Mouse (Mus musculus) limb, embryonic 11.5 days (tissue): Measurements from ENCODE around the gene Dip2c. TPM values are rescaled to one million over a fixed set of nuclear protein-coding genes. Genes with fewer than 3 reads are reported as not detected.
A peak's percentile ranks its signal among the peaks of the same experiment; 100 is the strongest.

ENCODE experiments used
- ATAC-seq: fragments of 200-750 bp; cut with Nextera tagmentation; 2 replicates; pipeline ENCODE4 v1.8.0; 2017; ENCODE audit warnings: low read depth; ENCODE audit not compliant: insufficient number of reproducible peaks, low FRiP score, low TSS enrichment
- DNase-seq: peaks from one replicate; pipeline ENCODE4 v3.0.0-alpha.2; 2015; ENCODE audit warnings: low spot score
- H3K27ac ChIP-seq: fragments of 300-500 bp; sonication (generic); replicated peaks from 2 replicates; pipeline ENCODE4 v1.5.1; 2014; ENCODE audit warnings: low read depth, mild to moderate bottlenecking, low read length
- H3K27me3 ChIP-seq: fragments of 300-500 bp; sonication (generic); 2 replicates; pipeline ENCODE4 v1.6.1; 2014; ENCODE audit warnings: mild to moderate bottlenecking, low read length, mixed read lengths; ENCODE audit not compliant: control insufficient read depth, insufficient read depth
- H3K36me3 ChIP-seq: fragments of 300-500 bp; sonication (generic); 2 replicates; pipeline ENCODE4 v1.6.1; 2014; ENCODE audit warnings: mild to moderate bottlenecking, low read length, moderate library complexity, mixed read lengths; ENCODE audit not compliant: control insufficient read depth, insufficient read depth
- H3K4me1 ChIP-seq: fragments of 300-500 bp; sonication (generic); 2 replicates; pipeline ENCODE4 v1.6.1; 2014; ENCODE audit warnings: low read length, mixed read lengths; ENCODE audit not compliant: control insufficient read depth, insufficient read depth
- H3K4me2 ChIP-seq: fragments of 300-500 bp; sonication (generic); 2 replicates; pipeline ENCODE4 v1.6.1; 2014; ENCODE audit warnings: low read depth, mild to moderate bottlenecking, moderate library complexity; ENCODE audit not compliant: severe bottlenecking
- H3K4me3 ChIP-seq: fragments of 300-500 bp; sonication (generic); 2 replicates; pipeline ENCODE4 v1.5.1; 2014; ENCODE audit warnings: low read depth, low read length
- H3K9ac ChIP-seq: fragments of 300-500 bp; sonication (generic); 2 replicates; pipeline ENCODE4 v1.6.1; 2014; ENCODE audit warnings: mild to moderate bottlenecking, low read length
- H3K9me3 ChIP-seq: fragments of 300-500 bp; sonication (generic); 2 replicates; pipeline ENCODE4 v1.6.1; 2016; ENCODE audit warnings: low read length; ENCODE audit not compliant: control insufficient read depth
- WGBS: fragments of 180-500 bp; shearing (Covaris S2); extraction: QIAGEN DNeasy Blood & Tissue Kit; methylation state at CpG from one replicate; pipeline ENCODE4 v1.1.7; 2014; 5-methylcytosine and 5-hydroxymethylcytosine counted together
- polyA plus RNA-seq: library from polyadenylated mRNA; unstranded; fragments of >200 nt; fragmentation: Nextera tagmentation; extraction: Ambion mirVana; gene quantifications from 2 replicates; pipeline ENCODE4 v1.2.1, GENCODE M21; 2014

Gene Dip2c
- polyA plus RNA-seq, 1 experiment from 2014 or later = 5.5 TPM

GRCm38 (mm10) chr13:9547698-9548344, 271.5 kb downstream of the Dip2c start:
- no peaks in the 10 kb centered on the region for H3K27me3 ChIP-seq
- H3K4me2 ChIP-seq = no peak overlapping the region
- no peaks in the 10 kb centered on the region for H3K9me3 ChIP-seq
- ATAC-seq (no peak), DNase-seq (no peak)
- no peak overlapping the region for H3K27ac ChIP-seq
- WGBS = 12% methylated on average over 9 of the region's 9 CpGs
- 0 out of 2 replicates have a peak, but pooled peaks cover 3% of the 10 kb centered on the region for H3K4me1 ChIP-seq
- H3K4me3 ChIP-seq = no peak overlapping the region
- no peak overlapping the region for H3K9ac ChIP-seq
- no peaks in the 10 kb centered on the region for H3K36me3 ChIP-seq

GRCm38 (mm10) chr13:9562099-9562498, 285.8 kb downstream of the Dip2c start:
- Histone ChIP-seq H3K9me3 (no peaks in the 10 kb centered on the region), H3K4me2 (no peak overlapping the region), H3K4me1 (no peaks in the 10 kb centered on the region), H3K36me3 (no peaks in the 10 kb centered on the region), H3K27ac (no peak overlapping the region), H3K4me3 (no peak overlapping the region), H3K9ac (no peak overlapping the region), H3K27me3 (no peaks in the 10 kb centered on the region)
- DNase-seq = no peak
- 86% methylated on average over 1 of the region's 1 CpGs for WGBS
- ATAC-seq = no peak

- no peaks in the 10 kb centered on the region for H3K36me3 ChIP-seq
- no peak overlapping the region for H3K4me2 ChIP-seq
- DNase-seq = peak; percentile 55
- H3K9ac ChIP-seq = no peak overlapping the region
- H3K27me3 ChIP-seq = no peaks in the 10 kb centered on the region
- H3K4me1 ChIP-seq = no peaks in the 10 kb centered on the region
- no peak overlapping the region for H3K27ac ChIP-seq
- ATAC-seq = no peak
- no peaks in the 10 kb centered on the region for H3K9me3 ChIP-seq
- WGBS = 16% methylated on average over 2 of the region's 2 CpGs
- H3K4me3 ChIP-seq = no peak overlapping the region
These were observed 286.6 kb downstream of the Dip2c start for GRCm38 (mm10) chr13:9562921-9563320.

GRCm38 (mm10) chr13:9568852-9569251, 292.5 kb downstream of the Dip2c start:
- DNase-seq = no peak
- no peak for ATAC-seq

GRCm38 (mm10) chr13:9576686-9577085, 300.4 kb downstream of the Dip2c start:
- H3K4me2 ChIP-seq = no peak overlapping the region
- H3K4me1 ChIP-seq = no peaks in the 10 kb centered on the region
- H3K36me3 ChIP-seq = no peaks in the 10 kb centered on the region
- no peak for DNase-seq
- ATAC-seq = no peak
- no peak overlapping the region for H3K4me3 ChIP-seq
- H3K9me3 ChIP-seq = no peaks in the 10 kb centered on the region
- H3K27ac ChIP-seq = no peak overlapping the region
- no peaks in the 10 kb centered on the region for H3K27me3 ChIP-seq
- WGBS = 85% methylated on average over 4 of the region's 4 CpGs
- no peak overlapping the region for H3K9ac ChIP-seq

More at GRCm38 (mm10) chr13:9568852-9569251, 292.5 kb downstream of the Dip2c start:
- 88% methylated on average over 5 of the region's 5 CpGs for WGBS
- H3K4me2 ChIP-seq = no peak overlapping the region
- no peaks in the 10 kb centered on the region for H3K9me3 ChIP-seq
- no peak overlapping the region for H3K4me3 ChIP-seq
- H3K27me3 ChIP-seq = no peaks in the 10 kb centered on the region
- no peak overlapping the region for H3K9ac ChIP-seq
- no peaks in the 10 kb centered on the region for H3K4me1 ChIP-seq
- no peak overlapping the region for H3K27ac ChIP-seq
- no peaks in the 10 kb centered on the region for H3K36me3 ChIP-seq

- Histone ChIP-seq H3K9ac (no peak overlapping the region), H3K36me3 (no peaks in the 10 kb centered on the region), H3K9me3 (no peaks in the 10 kb centered on the region), H3K4me2 (no peak overlapping the region), H3K4me1 (no peaks in the 10 kb centered on the region), H3K27ac (no peak overlapping the region), H3K4me3 (no peak overlapping the region), H3K27me3 (no peaks in the 10 kb centered on the region)
- DNase-seq (no peak), ATAC-seq (no peak)
- 93% methylated on average over 4 of the region's 4 CpGs for WGBS
These were observed 302.1 kb downstream of the Dip2c start for GRCm38 (mm10) chr13:9578456-9578855.

- Histone ChIP-seq H3K27me3 (no peaks in the 10 kb centered on the region), H3K9me3 (no peaks in the 10 kb centered on the region), H3K4me3 (no peak overlapping the region), H3K4me1 (no peaks in the 10 kb centered on the region), H3K36me3 (no peaks in the 10 kb centered on the region), H3K4me2 (no peak overlapping the region), H3K27ac (no peak overlapping the region), H3K9ac (no peak overlapping the region)
- DNase-seq (no peak), ATAC-seq (no peak)
These were observed 305.5 kb downstream of the Dip2c start for GRCm38 (mm10) chr13:9581821-9582220.

GRCm38 (mm10) chr13:9583579-9583978, 307.3 kb downstream of the Dip2c start:
- H3K4me3 ChIP-seq = no peak overlapping the region
- no peak overlapping the region for H3K9ac ChIP-seq
- no peaks in the 10 kb centered on the region for H3K4me1 ChIP-seq
- H3K27ac ChIP-seq = no peak overlapping the region
- H3K9me3 ChIP-seq = no peaks in the 10 kb centered on the region
- no peaks in the 10 kb centered on the region for H3K36me3 ChIP-seq
- ATAC-seq (no peak), DNase-seq (no peak)
- H3K4me2 ChIP-seq = no peak overlapping the region
- no peaks in the 10 kb centered on the region for H3K27me3 ChIP-seq
